In genomic region chr17:26941031-26941789, GRCm38 (mm10) we compare ENCODE assay signal across 8 mouse cellular contexts. TPM values are rescaled to one million over a fixed set of nuclear protein-coding genes. Genes with fewer than 3 reads are reported as not detected.
DNase-seq lines count a peak whose midpoint lies in the region; ATAC-seq and TF ChIP-seq lines count a peak whose summit lies in the region.

Gene Syngap1, plus strand, starts transcription at chr17:26941253.

- no peaks in the 10 kb centered on the region for H3K9me3 ChIP-seq in CH12.LX (replicated peaks; ENCODE audit: low read length)
- no peaks in the 10 kb centered on the region for H3K9me3 ChIP-seq in midbrain, embryonic 12.5 days

- H3K4me3 ChIP-seq in CH12.LX (replicated peaks in 1 of 3; ENCODE audit: low read depth in 2 of 3, low read length in 2 of 3, poor library complexity in 1 of 3), result peak within 1 kb of the TSS; percentile 56 to 79 (median 68)
- H3K4me3 ChIP-seq in cerebellum, adult 2 months (replicated peaks; ENCODE audit: insufficient read depth, low read depth, low read length), result peak within 1 kb of the TSS; percentile 83
- H3K4me3 ChIP-seq in midbrain, embryonic 12.5 days, result peak within 1 kb of the TSS; percentile 69

- no peak for TF ChIP-seq EP300 in CH12.LX (IDR thresholded peaks at IDR 0.05; ENCODE audit: low read length)

- peaks cover 36% of the 10 kb centered on the region for H3K27me3 ChIP-seq in CH12.LX (replicated peaks)
- no peaks in the 10 kb centered on the region for H3K27me3 ChIP-seq in cerebellum, adult 2 months (ENCODE audit: control insufficient read depth, insufficient read depth, low read length)
- H3K27me3 ChIP-seq in midbrain, embryonic 12.5 days, result no peaks in the 10 kb centered on the region

- peaks cover 6% of the 10 kb centered on the region for H3K79me2 ChIP-seq in CH12.LX (replicated peaks; ENCODE audit: control insufficient read depth, extremely low read depth, insufficient read depth, poor library complexity, severe bottlenecking)

- no peak for TF ChIP-seq POLR2A in CH12.LX (IDR thresholded peaks at IDR 0.05; ENCODE audit: low read depth, low read length)
- peak; percentile 35; the same call in 1 of the 2 replicates for TF ChIP-seq POLR2A in cerebellum, adult 2 months (IDR thresholded peaks at IDR 0.05; ENCODE audit: borderline replicate concordance, insufficient read depth, low read length)

- H3K27ac ChIP-seq in CH12.LX (ENCODE audit: insufficient read depth, low read depth), result no peak within 1 kb of the TSS
- peak within 1 kb of the TSS; percentile 95 for H3K27ac ChIP-seq in cerebellum, adult 2 months (ENCODE audit: insufficient read depth, low read length)
- peak within 1 kb of the TSS; percentile 97 for H3K27ac ChIP-seq in midbrain, embryonic 12.5 days (replicated peaks)

- ATAC-seq in midbrain, embryonic 12.5 days (ENCODE audit: low FRiP score, low read depth), result no peak

- H3K4me2 ChIP-seq in CH12.LX (ENCODE audit: insufficient read depth, low read depth, poor library complexity, severe bottlenecking), result peak within 1 kb of the TSS; percentile 55
- H3K4me2 ChIP-seq in midbrain, embryonic 12.5 days (replicated peaks), result peak within 1 kb of the TSS; percentile 98

- dilution Hi-C loops in CH12.LX (cut with MboI; ENCODE audit: extremely low pct_ligation_motif_present, extremely low pct_unique_long_range_greater_than_20kb, low sequenced_read_pairs), result no loop called here

- no peak for TF ChIP-seq RAD21 in CH12.LX (IDR thresholded peaks at IDR 0.05; ENCODE audit: low read depth, low read length)

- peaks cover 5 to 24% of the 10 kb centered on the region in 2 experiments; a peak in 3 of 4 replicates for H3K4me1 ChIP-seq in CH12.LX (ENCODE audit: control insufficient read depth in 1 of 2, insufficient read depth in 2 of 2)
- peaks cover 13% of the 10 kb centered on the region for H3K4me1 ChIP-seq in cerebellum, adult 2 months (ENCODE audit: control insufficient read depth, insufficient read depth, low read length)
- H3K4me1 ChIP-seq in midbrain, embryonic 12.5 days, result peaks cover 65% of the 10 kb centered on the region

- peaks cover 10 to 13% of the 10 kb centered on the region in 2 experiments for H3K36me3 ChIP-seq in CH12.LX (replicated peaks in 1 of 2; ENCODE audit: control insufficient read depth in 1 of 2, insufficient read depth in 1 of 2, low read length in 1 of 2)
- H3K36me3 ChIP-seq in midbrain, embryonic 12.5 days, result peaks cover 14% of the 10 kb centered on the region

- 2% methylated on average over 15 of the region's 24 CpGs for WGBS in cerebellum, adult 2 months
- 3% methylated on average over 22 of the region's 24 CpGs for WGBS in midbrain, embryonic 12.5 days

- peak; percentile 51 for DNase-seq in gastrocnemius, postnatal 10 days
- no peak for DNase-seq in gastrocnemius, adult 8-10 months (ENCODE audit: low spot score in 2 of 2)
- no peak for DNase-seq in CH12.LX (ENCODE audit: extremely low read depth)
- DNase-seq in cerebellum, adult 2 months, result peak; percentile 63 to 75
- peak in 1 of 2 experiments; percentile 58 for DNase-seq in gastrocnemius, postnatal 4 days (ENCODE audit: low spot score in 2 of 2)
- DNase-seq in layer of hippocampus, postnatal 25 days (ENCODE audit: extremely low spot score in 1 of 2, low spot score in 1 of 2), result peak; percentile 32 to 49
- no peak for DNase-seq in ovary, postnatal 10 days (ENCODE audit: low spot score)

- TF ChIP-seq CTCF in CH12.LX (conservative IDR thresholded peaks at IDR 0.05 in 1 of 2, IDR thresholded peaks at IDR 0.05 in 1 of 2; ENCODE audit: low read depth in 2 of 2, low read length in 2 of 2), result no peak
- TF ChIP-seq CTCF in cerebellum, adult 2 months (IDR thresholded peaks at IDR 0.05; ENCODE audit: borderline replicate concordance, insufficient read depth, low read depth, low read length), result no peak

- in situ Hi-C loops in CH12.LX (cut with MboI; ENCODE audit: low pct_ligation_motif_present, low pct_unique_long_range_greater_than_20kb, low sequenced_read_pairs), result no loop called here

- H3K9ac ChIP-seq in CH12.LX (ENCODE audit: insufficient read depth, low read depth), result peak within 1 kb of the TSS; percentile 74
- peak within 1 kb of the TSS; percentile 86 for H3K9ac ChIP-seq in midbrain, embryonic 12.5 days (replicated peaks)

TF ChIP-seq in CH12.LX, 34 proteins besides CTCF, POLR2A, EP300 and RAD21:
- no peak for TF ChIP-seq JUN (IDR thresholded peaks at IDR 0.05; ENCODE audit: insufficient read depth, low read depth, low read length)
- TF ChIP-seq CHD1 (IDR thresholded peaks at IDR 0.05; ENCODE audit: low read depth, low read length), result no peak
- TF ChIP-seq JUND (conservative IDR thresholded peaks at IDR 0.05; ENCODE audit: low read depth, low read length), result no peak
- TF ChIP-seq USF1 (IDR thresholded peaks at IDR 0.05; ENCODE audit: low read depth, low read length), result no peak
- TF ChIP-seq ZC3H11A (IDR thresholded peaks at IDR 0.05; ENCODE audit: low read depth, low read length), result no peak
- TF ChIP-seq CHD2 (IDR thresholded peaks at IDR 0.05; ENCODE audit: low read length), result no peak
- TF ChIP-seq MAX (IDR thresholded peaks at IDR 0.05; ENCODE audit: low read length), result no peak
TF ChIP-seq in CH12.LX: peak in this region for 0.

RNA-seq across cellular contexts. Expression of gene Syngap1, which starts in this region (rescaled TPM):
- 10 to 100 TPM in 1 of 2 experiments, 1 to 10 TPM in 1; 8.2 to 11.8 TPM for total RNA-seq in gastrocnemius, postnatal 10 days (2021)
- total RNA-seq in gastrocnemius, adult 8-10 months (2022), result 1 to 10 TPM; 1.4 to 2.6 (median 1.9) TPM
- 1.3 and 1.7 TPM in 2 replicates for total RNA-seq in CH12.LX (2012; rRNA removed)
- 0.34 TPM in 1 of 2 replicates, not detected in the other for total RNA-seq in CH12.LX (2014; rRNA removed)
- 2.4 and 3.1 TPM in 2 replicates for polyA plus RNA-seq in CH12.LX (2012; ENCODE audit: insufficient read length, low read depth)
- 55.9 and 62.5 TPM in 2 replicates for polyA plus RNA-seq in cerebellum, adult 2 months (2012; rRNA removed)
- 10 to 100 TPM; 20.8 to 23.8 TPM for total RNA-seq in gastrocnemius, postnatal 4 days (2021)
- total RNA-seq in layer of hippocampus, postnatal 25 days (2021), result 100 to 1,000 TPM; 399 to 523 TPM
- polyA plus RNA-seq in midbrain, embryonic 12.5 days (2016; fragmentation: Nextera tagmentation; extraction: Ambion mirVana), result 3.3 and 3.6 TPM in 2 replicates

Comparison
In these comparisons a context has a peak if more than half of its experiments do, and no peak if none do; other contexts are left out.
1. RNA of gene Syngap1 (total RNA-seq): 399 to 523 TPM in layer of hippocampus, postnatal 25 days; 20.8 to 23.8 TPM in gastrocnemius, postnatal 4 days, 8.2 to 11.8 TPM in gastrocnemius, postnatal 10 days, 1.4 to 2.6 TPM in gastrocnemius, adult 8-10 months and 0.34 to 1.7 TPM in CH12.LX; every median in the first group is over 10 times any median in the second.
2. RNA of gene Syngap1 (polyA plus RNA-seq): 55.9 to 62.5 TPM in cerebellum, adult 2 months; 3.3 to 3.6 TPM in midbrain, embryonic 12.5 days and 2.4 to 3.1 TPM in CH12.LX; every median in the first group is over 10 times any median in the second.
3. DNase-seq: peak in gastrocnemius, postnatal 10 days (single experiment), cerebellum, adult 2 months (2 of 2) and layer of hippocampus, postnatal 25 days (2 of 2); none in gastrocnemius, adult 8-10 months (0 of 2), CH12.LX (single experiment) and ovary, postnatal 10 days (single experiment).
4. Peak in every context shown above with its lines, with median percentiles within 50 percentile points of each other: H3K4me3 ChIP-seq.